Mouse (Mus musculus) spleen, postnatal 10 days (tissue): ENCODE data around the gene Supt20.

Experiments
- DNase-seq, 2 experiments: peaks; one replicate each; pipeline ENCODE4 v3.0.0; 2021 to 2022; ENCODE audit warnings: low spot score in 2 of 2

The Supt20 gene

GRCm38 (mm10) chr3:54692202-54693055 is at the start of gene Supt20:
TSS of gene Supt20 (plus strand) at chr3:54692807.
- DNase-seq: peak; percentile 89 to 96

- no peak for DNase-seq
These were observed 49.8 kb upstream of the Supt20 start for GRCm38 (mm10) chr3:54642851-54643250.

DNA sequence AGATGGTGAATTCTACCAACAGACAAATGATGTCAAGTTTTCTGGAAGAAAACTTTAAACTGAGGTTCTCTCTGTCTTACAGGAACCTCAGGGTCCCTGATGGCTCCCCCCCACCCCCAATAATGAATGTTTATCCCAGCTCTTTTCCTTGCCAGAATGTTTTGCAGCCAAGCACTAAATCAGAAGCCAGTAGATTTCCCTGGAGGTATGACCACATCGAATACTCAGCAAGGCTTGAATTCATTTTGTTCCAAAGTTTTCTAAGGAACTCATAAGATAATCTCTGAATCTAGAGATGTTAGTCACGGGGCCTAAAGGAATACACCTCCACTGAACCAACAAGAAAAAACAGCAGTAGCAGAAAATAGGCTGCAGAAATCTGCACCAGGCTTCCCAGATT is 45.0 kb upstream of the Supt20 start:
- no peak for DNase-seq

DNA sequence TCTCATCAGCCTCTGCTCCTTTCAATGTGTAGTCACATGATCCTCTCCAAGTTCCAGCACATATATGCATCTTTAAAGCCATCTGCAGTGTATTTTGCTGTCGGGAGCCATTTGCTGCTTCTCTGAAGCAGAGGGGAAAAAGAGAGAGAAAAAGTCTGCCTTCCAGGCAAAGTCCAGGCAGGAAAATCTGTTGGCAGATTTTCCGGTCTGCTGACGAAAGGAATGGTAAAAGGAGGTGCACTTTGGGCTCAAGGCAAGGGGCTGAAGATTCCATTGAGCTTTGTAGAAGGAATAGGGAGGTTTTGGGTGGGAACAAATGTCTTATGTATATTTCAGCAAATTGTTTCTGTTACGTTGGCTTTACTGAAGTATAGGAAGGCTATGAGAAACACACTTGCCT is 41.0 kb upstream of the Supt20 start:
- no peak for DNase-seq

- DNase-seq: no peak
These were observed 38.4 kb upstream of the Supt20 start for GRCm38 (mm10) chr3:54654169-54654568.

DNA sequence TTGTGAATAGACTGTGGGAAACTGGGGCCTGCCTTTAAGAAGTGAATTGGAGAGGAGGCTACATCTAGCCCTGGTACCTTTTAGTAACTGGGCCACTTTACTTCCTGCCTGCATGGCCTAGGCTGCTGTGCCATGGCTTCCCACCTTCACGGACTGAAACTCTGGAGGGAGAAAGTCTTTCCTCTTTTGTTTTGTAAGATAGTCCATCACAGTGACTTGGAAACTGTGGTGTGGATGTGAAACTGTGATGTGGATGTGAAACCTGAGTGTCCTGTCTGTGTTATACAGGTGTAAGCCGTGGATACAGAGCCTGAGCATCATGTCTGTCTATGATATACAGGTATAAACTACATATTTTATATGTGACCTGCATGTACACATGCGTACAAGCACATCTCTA is 35.5 kb upstream of the Supt20 start:
- DNase-seq: no peak

DNA sequence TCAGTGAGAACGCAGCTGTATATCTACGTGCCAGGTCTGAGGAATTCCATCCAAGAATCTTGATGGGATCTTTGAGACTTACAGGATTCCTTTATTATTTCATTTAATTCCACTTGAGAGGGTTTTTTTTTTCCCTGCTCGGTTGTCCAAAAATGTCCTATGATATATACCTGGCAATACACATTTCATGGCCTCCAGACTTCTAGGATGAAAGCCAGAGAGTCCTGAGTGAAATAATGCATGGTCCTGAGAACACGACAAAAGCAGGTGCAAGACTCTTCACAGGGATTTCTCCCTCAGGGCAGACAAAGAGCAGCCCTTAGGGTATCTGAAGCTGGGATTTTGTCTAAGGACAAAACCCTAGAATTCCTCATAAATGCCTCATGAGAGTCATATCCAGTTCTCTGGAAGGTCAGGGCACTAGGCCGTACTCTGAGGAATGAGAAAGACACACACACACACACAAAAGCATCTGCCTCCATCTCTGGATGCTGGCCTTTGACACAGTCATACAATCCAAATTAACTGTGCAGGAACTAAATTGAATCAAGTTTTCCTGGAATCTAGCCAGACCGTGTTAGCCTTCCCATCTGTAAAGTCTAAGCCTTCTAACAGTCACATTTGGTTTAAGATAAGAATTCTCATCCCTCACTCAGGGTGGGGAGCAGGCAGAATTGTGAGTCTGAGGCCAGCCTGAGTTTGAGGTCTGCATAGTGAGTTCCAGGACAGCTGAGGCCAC is 34.5 kb upstream of the Supt20 start:
- no peak for DNase-seq

DNA sequence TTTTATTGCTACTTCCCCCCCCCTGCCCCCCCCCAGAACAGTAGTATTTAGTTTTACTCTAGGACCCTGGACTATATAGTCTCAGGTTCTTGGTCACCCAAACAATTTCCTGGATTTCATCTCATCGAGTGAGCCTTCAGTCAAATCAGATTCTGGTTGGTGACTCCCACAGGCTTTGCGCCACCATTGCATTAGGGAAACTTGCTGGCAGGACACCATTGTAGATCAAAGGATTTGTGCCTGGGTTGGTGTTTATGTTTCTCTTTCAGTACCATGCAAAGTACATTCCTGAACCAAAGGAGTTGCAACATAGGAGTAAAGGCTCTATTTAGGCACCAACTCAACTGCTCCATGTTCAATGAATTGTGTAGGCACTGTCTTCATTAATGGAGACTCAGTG is 32.9 kb upstream of the Supt20 start:
- no peak for DNase-seq

- peak in 1 of 2 experiments; percentile 37 for DNase-seq
These were observed 30.2 kb upstream of the Supt20 start for GRCm38 (mm10) chr3:54662411-54662810.

- DNase-seq: no peak
These were observed 24.5 kb upstream of the Supt20 start for GRCm38 (mm10) chr3:54668141-54668540.

DNA sequence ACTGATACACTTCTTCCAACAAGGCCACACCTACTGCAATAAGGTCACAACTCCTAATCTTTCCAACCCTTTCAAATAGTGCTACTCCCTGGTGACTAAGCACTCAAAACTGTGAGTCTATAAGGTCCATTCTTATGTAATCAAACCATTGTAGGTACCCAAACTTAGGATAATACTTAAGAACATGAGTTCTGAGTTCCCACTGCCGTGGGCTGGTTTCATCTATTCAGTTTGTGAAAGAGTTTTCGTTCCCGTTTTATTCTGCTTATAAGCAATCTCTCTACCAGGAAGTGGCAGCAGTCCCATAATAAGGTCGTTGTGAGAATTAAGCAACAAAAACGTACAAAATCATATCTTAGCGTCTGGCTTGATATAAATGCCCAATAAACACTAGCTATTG is 23.9 kb upstream of the Supt20 start:
- no peak for DNase-seq

DNA sequence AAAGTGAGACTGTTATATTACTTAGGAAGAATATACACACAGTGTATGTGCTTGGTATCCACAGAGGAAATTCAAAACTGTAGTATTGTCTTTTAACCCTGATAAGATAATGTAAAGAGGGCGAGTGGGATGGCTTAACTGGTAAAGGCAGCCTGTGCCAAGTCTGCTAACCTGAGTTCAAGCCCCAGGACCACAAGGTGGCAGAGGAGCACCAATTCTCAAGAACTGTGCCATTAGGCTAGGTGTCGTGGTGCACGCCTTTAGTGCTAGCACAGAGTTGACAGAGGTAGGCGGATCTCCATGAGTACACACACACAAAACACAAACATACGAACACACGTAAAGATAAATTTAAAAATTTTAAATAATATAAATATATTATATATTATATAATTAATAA is 23.0 kb upstream of the Supt20 start:
- peak in 1 of 2 experiments; percentile 18 for DNase-seq

DNA sequence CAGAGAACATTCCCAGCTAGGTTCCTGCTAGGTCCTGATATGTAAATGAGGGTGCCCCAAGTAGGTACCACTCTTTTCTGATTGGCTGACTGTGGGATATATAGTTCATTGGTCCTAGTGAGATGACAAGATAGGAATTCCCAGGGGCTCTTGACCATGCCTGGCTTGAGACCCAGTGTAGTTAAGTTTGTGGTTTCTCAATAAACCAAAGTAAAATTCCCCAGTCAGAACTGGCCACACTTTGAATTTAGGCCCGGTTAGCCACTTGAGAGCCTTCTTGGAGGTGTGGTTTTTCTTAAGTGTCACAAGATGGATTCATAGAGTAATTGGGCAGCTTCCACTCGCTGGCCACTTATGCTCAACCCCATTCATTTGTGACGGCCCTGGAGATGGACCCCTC is 20.5 kb upstream of the Supt20 start:
- DNase-seq: no peak

DNA sequence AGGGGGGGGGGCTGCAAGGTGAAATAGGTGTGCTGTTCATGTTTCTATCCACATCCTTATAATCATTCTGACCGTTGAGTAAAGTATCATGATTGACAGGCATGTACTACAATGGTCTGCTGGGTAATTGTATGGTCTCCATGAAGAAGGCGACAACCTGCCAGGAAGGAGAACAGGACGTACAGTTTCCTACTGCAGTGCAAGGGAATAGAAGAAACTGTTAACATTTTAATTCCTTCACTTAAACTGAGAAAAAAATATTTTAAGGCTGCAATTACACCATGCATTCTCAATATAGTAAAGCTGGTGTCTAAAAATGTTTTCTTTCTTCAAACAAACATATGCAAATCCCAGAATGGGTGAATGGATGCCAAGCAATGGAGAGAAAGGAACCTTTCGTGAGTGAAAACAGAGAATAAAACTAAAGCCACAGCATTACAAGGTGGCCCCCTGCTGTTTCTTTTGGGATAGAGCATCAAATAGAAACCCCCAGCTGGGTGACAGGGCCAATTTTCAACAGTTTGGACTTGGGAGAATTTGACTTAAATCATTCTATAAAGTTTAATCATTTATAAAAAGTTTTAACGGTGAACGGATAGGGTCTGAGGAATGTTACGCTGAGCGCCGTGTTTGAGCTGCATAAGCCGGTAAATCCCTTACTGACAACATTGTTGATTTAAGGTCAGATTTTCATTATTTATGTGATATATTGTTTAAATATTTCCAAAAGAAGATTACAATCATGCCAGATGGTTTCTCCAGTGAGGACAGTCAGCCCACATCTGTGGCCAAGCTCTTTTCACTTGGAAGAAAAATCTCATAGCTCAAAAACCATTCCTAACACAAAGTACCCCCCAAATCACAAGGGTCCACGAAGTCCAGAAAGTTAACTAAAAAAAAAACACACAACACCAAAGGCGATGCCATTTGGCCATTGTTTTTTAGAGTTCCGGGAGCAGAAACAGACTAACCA is 19.8 kb upstream of the Supt20 start:
- DNase-seq: peak in 1 of 2 experiments; percentile 27

DNA sequence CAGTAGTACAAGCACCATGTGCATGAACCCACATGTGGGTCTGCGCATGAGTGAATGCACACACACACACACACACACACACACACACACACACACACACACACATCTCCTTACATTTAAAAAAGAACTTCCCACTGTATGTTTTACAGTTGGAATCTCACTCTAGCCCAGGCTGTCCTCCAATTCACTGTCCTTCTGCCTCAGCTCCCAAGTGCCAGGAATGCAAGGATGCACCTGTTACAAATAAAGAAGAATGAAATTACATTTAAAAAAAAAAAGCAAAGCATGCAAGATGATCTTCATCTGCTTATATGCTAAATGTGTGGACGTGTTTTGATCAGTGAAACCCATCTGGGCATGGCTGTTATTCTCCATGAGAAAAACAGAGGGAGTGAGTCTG is 15.8 kb upstream of the Supt20 start:
- no peak for DNase-seq

- no peak for DNase-seq
These were observed 11.1 kb upstream of the Supt20 start for GRCm38 (mm10) chr3:54681310-54682204.

- no peak for DNase-seq
These were observed 7.4 kb upstream of the Supt20 start for GRCm38 (mm10) chr3:54685202-54685601.

DNA sequence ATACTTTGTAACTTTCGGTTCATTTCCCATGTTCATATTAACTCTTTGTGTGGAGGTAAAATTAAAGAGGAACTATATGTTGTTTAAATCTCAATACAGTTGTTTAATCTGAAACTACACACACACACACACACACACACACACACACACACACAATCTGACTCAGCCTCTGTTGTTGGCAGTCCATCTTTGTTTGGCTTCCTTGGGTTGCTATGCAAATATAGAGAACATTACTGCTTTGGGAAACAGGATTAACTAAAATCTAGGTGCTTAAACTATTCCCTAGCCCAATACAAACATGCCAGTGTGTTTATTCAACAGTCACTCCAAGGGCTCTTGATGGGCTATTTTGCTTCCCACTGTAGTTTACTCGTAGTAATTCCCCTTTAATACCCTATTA is 5.4 kb upstream of the Supt20 start:
- DNase-seq: no peak

DNA sequence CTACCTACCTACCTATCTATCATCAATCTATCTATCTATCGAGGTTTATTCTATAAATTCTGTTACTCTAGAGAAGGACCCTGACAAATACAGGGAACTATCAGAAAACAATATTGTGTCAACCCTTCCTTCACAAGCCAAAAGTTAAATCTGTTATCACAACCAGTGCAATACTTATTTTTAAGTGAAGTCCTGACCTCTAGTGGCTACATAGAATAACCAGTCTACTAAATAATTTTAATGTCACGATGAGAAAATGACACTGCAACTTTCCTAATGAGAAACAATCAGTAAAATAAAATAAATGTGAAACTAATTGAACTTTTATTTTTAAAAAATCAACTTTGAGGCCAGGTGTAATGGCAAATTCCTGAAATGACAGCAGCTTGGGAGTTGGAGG is 3.5 kb upstream of the Supt20 start:
- DNase-seq: no peak

GRCm38 (mm10) chr3:54693056-54693415 is 429 bp downstream of the Supt20 start:
- no peak for DNase-seq

DNA sequence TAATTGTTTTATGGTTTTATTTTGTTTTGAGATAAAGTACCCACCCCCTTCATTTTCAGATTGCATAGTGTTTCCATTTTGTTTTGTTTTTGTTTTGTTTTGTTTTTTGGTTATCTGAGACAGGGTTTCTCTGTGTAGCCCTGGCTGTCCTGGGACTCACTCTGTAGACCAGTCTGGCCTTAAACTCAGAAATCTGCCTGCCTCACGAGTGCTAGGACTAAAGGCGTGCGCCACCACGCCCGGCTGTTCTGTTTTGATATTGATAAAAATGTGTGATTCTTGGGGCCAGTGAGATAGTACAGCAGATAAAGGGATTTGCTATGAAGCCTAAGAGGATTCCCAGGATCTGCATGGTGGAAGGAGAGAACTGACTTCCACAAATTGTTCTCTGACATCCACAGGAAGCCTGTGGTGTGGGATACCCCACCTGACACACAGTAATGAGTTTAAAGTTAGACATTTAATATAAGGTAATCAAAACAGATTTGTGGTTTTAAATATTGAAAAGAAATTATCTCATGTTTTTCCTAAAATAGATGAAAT is 7.2 kb downstream of the Supt20 start:
- DNase-seq: no peak
